Mouse (Mus musculus): Measurements from ENCODE around the gene AB124611.
"Not testable (repeated sequence)": the region's sequence is repeated elsewhere in the genome, so short reads cannot be mapped to it uniquely, and the experiment has no call there.

AB124611 gene

DNA sequence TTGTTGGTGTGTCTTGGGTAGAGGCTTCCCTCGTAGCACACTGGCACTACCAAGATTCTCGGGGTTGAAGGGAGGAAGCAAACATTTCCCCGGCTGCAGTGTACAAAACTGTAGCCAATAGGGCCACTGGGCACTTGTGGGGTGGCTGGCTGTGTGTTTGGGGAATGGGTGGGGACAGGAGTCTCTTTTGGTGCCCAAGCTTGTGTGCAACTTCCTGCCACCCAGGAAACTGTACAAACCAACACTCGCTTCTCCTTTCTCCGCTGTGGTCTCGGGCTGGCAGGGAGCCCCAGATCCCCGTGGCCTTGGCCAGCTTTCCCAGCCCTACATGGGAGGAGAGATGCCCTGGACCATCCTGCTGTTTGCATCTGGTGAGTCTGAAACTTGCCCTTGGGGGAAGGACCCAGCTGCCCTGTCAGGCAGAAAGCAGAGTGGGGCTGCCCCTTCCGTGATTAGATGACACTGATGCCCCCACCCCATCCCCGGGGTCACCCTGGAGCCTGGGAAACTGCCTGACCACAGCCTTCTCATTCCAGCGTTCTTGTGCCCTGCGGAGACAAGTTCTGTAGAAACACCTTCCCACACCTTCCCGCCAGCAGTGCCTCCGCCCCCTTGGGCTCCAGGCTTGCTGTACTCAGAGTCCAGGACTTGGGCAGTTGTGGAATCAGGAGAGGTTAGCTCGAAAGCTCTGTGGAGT is at the start of gene AB124611:
TSS of gene AB124611 (plus strand) at position 240 of the 697 bp plus-strand sequence.
- in situ Hi-C loops (cut with MboI, MseI): no loop called here

DNA sequence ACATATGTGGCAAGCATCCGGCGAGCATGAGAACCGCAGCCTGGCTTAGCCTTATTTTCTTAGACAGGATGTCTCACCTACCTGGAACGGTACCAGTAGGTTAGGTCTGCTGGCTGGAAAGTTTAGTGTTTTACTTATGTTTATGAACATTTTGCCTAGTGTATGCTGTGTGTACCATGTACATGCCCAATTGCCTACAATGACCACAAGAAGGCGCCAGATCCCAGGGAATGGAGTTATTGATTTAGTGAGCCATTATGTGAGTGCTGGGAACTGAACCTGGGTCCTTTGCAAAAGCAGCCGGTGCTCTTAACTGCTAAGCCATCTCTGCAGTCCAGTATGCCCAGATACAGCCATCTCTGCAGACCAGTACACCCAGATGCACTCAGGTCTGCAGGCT is 48.3 kb upstream of the AB124611 start:
- in situ Hi-C loops (cut with MboI, MseI): loop anchor here in 1 of 2 experiments (5.0 kb wide), 1 partner anchor 80 kb away; no protein-coding TSS in a partner anchor

- in situ Hi-C loops (cut with MboI, MseI): no loop called here
Observed at GRCm38 (mm10) chr9:21484065-21484464, 41.9 kb upstream of the AB124611 start.

DNA sequence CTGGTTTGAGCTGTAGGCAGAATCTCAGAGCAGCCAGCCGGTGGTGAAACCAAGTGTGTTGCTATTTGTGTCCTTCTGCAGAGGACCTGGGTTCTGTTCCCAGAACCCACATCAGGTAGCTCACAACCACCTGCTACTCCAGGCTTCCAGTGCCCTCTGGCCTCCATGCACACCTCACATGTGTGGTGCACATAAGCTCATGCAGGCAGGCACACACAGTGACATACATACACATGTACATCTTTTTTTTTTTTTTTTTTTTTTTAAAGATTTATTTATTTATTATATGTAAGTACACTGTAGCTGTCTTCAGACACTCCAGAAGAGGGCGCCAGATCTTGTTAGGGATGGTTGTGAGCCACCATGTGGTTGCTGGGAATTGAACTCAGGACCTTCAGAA is 37.7 kb upstream of the AB124611 start:
- in situ Hi-C loops (cut with MboI, MseI): not testable (repeated sequence)

DNA sequence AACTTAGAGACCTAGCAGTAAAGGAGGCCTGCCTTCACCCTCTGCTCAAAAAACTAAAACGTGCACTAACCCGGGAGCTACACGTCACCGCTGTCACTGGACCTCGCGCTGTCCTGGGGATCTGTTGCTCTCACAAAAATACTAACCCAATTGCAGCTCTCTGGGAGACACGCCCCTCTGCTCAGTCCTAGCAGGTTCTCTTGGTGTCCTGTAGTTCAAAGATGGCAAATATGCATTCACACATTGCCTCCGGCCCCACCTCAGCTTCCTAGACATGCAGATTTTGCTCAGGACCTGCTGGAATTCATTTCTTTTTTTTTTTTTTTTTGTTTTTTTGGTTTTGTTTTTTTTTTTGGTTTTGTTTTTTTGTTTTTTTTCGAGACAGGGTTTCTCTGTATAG is 35.3 kb upstream of the AB124611 start:
- in situ Hi-C loops (cut with MboI, MseI): no loop called here

- in situ Hi-C loops (cut with MboI, MseI): no loop called here
Observed at GRCm38 (mm10) chr9:21493907-21494306, 32.1 kb upstream of the AB124611 start.

DNA sequence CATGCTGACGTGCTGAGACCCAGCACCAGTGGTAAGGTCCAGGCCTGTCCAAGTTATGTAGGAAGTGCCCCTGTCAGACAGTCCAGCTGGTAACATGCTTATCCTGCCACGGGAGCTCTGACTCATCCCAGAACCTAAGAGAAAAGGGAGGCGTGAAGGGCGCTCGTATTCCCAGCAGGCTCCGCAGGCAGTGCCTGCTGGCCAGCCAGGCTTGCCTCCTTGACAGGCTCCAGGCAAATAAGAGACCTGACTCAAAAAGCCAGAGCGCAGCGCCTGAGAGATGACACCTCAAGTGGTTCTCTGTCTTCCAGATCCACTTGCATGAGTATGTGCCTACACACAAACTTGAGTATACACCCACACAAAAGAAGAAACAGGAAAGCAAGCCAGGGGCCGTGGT is 31.2 kb upstream of the AB124611 start:
- in situ Hi-C loops (cut with MboI, MseI): loop anchor here in 1 of 2 experiments (5.0 kb wide), 1 partner anchor 88 kb away; no protein-coding TSS in a partner anchor

DNA sequence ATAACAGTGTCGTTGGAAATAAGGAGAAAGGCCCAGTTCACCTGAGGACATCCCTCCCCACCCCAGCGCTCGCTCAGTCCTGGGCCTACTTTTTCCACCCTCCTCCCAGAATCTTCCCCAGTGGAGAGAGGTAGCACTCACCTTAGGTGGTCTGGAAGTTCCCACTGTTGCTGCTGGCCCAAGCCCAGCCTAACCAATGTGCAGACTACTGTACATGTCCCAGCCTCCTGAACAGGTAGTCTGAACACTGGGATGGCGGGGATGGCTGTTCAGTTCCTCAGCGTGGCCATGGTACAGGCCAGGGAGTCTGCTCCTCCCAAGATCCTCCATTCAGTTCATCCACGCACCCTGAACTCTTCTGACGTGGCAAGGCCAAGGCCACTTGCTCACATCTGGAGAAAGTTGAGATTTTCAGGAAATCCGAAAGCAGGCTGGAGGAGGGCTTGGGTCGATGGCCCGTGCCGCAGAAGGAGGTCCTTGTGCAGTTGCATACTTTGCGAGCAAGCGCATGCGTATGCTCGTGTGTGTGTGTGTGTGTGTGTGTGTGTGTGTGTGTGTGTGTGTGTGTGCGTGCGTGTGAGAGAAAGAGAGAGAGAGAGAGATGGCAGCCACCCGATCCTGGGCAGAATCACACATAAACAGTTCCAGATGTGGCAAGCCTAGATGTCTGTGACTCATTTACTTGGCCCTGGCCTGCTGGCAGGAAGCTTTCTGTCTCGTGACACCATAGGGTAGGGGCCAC is 29.5 kb upstream of the AB124611 start:
- in situ Hi-C loops (cut with MboI, MseI): loop anchor here in 1 of 2 experiments (5.0 kb wide), 1 partner anchor 86 kb away; no protein-coding TSS in a partner anchor

DNA sequence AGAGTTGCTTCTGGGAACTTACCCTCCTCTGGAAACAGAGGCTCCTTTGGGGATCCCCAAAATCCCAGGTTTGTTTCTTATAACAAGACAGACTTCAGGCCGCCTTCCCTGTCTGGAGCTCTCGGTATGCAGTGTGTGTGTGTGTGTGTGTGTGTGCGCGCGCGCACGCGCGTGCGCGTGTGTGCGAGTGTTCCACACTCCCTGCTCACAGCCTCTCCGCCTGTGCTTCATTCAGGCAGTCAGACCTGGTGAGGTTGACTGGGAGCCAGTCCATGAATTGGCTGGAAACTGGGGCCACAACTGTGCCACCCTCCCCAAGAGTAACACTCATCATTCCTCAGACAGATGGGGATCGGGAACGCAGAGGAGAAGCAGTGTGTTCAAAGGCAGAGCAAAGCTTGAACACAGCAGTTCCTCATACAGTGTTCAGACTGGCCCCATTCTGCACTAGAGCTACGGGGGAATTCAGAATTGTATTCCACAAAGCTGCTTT is 28.9 kb upstream of the AB124611 start:
- in situ Hi-C loops (cut with MboI, MseI): loop anchor here in 1 of 2 experiments (5.0 kb wide), 1 partner anchor 85 kb away; no protein-coding TSS in a partner anchor

- in situ Hi-C loops (cut with MboI, MseI): loop anchor here in 1 of 2 experiments (5.0 kb wide), 1 partner anchor 85 kb away; no protein-coding TSS in a partner anchor
Observed at GRCm38 (mm10) chr9:21497664-21498063, 28.3 kb upstream of the AB124611 start.

DNA sequence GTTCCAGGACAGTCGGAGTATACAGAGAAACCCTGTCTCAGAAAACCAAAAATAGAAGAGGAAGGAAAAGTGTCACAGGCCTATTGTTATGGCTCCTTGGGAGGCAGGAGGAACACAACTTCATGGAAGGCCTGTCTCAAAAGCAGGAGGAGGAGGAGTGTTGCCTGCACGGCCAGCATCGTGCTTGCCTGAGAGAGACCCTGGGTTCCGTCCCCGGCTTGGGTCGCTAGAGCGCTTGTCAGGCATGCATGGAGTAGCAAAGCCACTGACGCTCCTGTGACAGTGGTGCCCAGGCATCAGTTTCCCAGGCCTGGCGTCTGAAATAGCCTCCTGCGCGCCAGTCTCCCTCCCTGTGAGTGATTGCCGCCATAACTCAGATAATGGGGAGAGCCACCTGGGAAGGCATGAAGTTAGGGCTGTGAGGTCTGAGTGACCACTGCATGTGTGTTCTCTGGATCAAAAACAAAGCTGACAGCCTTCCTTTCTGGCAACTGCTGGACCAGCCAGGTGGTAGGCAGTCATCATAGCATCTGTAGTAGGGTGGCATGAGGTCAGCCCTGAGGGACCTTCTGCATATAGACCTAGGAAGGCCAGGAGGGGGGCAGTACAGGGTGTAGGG is 27.6 kb upstream of the AB124611 start:
- in situ Hi-C loops (cut with MboI, MseI): loop anchor here in 1 of 2 experiments (5.0 kb wide), 1 partner anchor 84 kb away; no protein-coding TSS in a partner anchor

- in situ Hi-C loops (cut with MboI, MseI): no loop called here
Observed at GRCm38 (mm10) chr9:21503352-21503751, 22.6 kb upstream of the AB124611 start.

DNA sequence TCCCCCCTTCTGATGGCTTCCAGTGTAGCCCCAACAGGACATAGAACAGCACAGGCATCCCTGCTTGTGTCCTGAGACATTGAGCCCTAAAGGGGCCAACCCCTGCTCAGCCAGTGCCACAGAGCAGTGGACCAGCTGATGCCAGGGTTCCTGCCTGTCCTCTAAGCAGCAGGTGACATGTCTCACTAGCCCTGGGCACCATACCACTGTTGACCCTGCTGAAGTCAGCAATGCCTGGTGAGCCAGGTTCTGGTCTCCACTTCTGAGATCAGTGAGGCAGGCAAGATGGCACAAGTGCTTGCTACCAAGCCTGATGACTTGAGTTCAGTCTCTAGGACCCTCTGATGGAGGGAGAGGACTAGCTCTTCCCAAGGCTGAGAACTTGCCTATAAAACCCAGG is 20.2 kb upstream of the AB124611 start:
- in situ Hi-C loops (cut with MboI, MseI): no loop called here

- in situ Hi-C loops (cut with MboI, MseI): no loop called here
Observed at GRCm38 (mm10) chr9:21507753-21508430, 18.1 kb upstream of the AB124611 start.

GRCm38 (mm10) chr9:21508871-21509404 is 17.0 kb upstream of the AB124611 start:
- in situ Hi-C loops (cut with MboI, MseI): no loop called here

DNA sequence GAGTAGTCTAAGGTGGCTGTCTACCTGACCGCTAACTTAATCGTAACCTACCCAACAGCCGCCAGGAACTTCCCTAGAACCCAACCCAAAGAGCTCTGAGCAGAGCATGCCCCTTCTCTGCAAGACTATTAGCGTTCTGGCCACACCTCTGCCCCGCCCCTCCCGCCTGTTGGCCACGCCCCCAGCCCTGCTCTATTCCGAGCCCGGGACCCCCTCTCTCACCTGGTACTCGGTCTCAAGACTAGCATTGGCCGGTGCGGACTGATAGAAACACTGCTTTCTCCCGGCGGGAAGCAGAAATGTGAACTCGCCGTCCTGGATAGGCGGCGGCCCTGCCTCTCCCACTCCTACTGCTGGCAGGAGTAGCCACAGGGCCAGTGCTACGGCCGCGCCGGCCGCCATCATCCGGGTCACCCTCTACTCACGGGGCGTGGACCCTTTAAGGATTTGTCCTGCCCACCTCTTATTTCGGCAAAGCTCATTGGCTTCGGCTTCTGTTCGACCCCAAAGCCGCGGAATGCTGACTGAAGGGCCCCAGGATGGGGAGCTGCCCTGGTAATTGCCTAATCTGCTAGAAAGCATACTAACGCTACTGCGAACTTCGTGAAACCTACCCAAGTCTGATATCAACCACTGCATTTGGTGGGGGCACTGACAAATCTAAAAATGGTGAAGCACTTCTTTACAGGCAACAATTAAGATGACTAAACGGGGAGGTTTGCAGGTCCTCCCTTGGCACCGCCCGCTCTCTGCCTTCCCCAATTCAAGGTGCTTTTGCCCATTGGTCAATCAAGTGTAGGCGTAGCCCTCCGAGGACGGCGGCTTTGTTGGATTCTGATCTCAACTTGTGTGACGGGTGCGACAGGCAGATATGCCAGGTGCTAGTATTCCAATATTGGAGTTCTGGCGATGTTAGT is 15.9 kb upstream of the AB124611 start, which contains the start of gene Tmed1:
TSS of gene Tmed1 (minus strand) at position 481 of the 917 bp plus-strand sequence.
- in situ Hi-C loops (cut with MboI, MseI): no loop called here

DNA sequence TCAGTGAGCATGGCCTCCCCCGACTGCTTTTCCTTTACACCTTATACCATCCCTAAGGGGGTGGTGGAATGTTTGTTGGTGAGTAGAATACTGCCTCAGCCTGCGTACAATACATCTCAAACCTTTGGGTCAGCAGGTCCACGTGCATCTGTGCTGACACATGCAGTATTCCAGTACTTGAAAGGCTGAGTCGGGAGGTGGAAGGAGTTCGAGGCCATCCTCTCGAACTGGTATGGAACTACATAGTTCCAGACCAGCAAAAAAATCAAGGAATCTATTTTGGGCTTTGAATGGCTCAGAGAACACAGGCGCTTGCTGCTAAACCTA is 15.3 kb upstream of the AB124611 start:
- in situ Hi-C loops (cut with MboI, MseI): no loop called here

DNA sequence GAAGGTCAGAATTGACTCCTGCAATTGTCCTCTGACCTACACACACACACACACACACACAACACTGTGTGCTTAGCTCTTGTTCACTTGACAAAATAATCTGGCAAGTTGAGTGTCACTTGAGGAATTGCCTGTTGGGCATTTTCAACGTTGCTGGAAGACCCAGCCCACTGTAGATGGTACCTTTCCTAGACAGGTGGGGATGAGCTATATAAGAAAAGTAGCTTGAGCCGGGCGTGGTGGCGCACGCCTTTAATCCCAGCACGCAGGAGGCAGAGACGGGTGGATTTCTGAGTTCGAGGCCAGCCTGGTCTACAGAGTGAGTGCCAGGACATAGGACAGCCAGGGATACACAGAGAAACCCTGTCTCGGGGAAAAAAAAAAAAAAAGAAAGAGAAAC is 14.9 kb upstream of the AB124611 start:
- in situ Hi-C loops (cut with MboI, MseI): no loop called here

DNA sequence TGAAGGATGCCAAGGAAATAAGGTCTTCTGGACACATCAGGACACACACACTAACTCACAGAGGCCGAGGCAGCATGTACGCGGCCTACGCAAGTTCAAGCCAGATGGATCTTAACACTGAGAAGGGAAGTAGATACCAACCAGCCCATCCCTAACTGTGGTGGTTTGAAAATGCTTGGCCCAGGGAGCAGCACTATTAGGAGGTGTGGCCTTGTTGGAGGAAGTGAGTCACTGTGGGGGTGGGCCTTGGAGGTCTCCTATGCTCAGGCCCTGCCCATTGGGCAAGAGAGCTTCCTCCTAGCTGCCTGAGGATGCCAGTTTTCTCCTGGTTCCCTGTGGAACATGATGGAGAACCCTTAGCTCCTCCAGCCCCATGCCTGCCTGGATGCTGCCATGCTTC is 12.5 kb upstream of the AB124611 start:
- in situ Hi-C loops (cut with MboI, MseI): no loop called here

GRCm38 (mm10) chr9:21517947-21518495 is 8.0 kb upstream of the AB124611 start:
- in situ Hi-C loops (cut with MboI, MseI): no loop called here
